Mouse (Mus musculus): ENCODE results near the gene Lmln. TPM values are rescaled to one million over a fixed set of nuclear protein-coding genes. Genes with fewer than 3 reads are reported as not detected.

The Lmln gene
- polyA plus RNA-seq, 1 experiment: 12.2 TPM

DNA sequence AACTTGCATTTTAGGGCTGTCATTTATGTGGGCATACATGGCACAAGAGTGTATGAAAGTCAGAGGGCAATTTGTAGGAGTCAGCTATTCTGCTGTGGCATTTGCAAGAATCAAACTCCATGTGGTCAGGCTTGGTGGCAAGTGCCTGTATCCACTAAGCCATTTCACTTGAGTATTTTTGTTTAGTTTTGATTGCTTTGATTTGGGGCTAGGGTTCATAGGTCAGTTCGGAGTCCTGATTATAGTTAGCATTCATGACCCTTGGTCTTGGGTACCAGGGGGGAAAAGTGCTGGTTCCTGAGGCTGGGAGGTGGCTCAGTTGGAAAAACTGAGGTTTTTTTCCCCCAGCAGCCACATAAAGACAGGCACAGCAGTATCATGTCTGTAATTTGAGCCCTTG, 2.9 kb upstream of the Lmln start:
- WGBS: 88% methylated on average over 1 of the region's 1 CpGs
- no peak for DNase-seq
- H3K27me3 ChIP-seq (ENCODE audit: control insufficient read depth, insufficient read depth, low read length): no peaks in the 10 kb centered on the region
- H3K4me1 ChIP-seq (ENCODE audit: control insufficient read depth, insufficient read depth, low read length): peaks cover 5% of the 10 kb centered on the region; the same call in 1 of the 2 replicates
- TF ChIP-seq CTCF (IDR thresholded peaks at IDR 0.05; ENCODE audit: borderline replicate concordance, insufficient read depth, low read depth, low read length): no peak
- no peak for TF ChIP-seq POLR2A (IDR thresholded peaks at IDR 0.05; ENCODE audit: borderline replicate concordance, insufficient read depth, low read length)
- H3K27ac ChIP-seq (ENCODE audit: insufficient read depth, low read length): no peak overlapping the region
- H3K4me3 ChIP-seq (replicated peaks; ENCODE audit: insufficient read depth, low read depth, low read length): no peak overlapping the region

DNA sequence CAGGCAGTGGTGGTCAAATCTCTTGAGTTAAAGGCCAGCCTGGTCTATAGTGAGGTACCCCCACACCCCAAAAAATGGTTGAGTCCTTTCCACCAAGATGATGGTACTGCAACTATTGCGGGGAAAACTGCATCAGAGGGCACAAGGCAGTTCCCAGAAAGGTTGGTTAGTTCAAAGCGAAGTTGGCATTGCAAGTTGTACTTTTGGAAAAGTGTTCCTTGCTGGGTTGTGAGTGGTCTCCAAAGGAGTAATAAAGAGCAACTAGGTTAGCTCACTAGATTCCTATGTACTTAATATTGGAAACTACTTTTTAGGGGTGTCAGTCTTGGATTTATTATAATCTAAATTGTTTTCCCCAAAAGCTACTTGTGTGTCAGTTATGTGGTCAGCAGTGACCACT, 1.4 kb upstream of the Lmln start:
- no peak for DNase-seq
- WGBS: 78% methylated on average over 2 of the region's 2 CpGs
- peaks cover 5% of the 10 kb centered on the region; the same call in 1 of the 2 replicates for H3K4me1 ChIP-seq (ENCODE audit: control insufficient read depth, insufficient read depth, low read length)
- no peak overlapping the region for H3K27ac ChIP-seq (ENCODE audit: insufficient read depth, low read length)
- no peaks in the 10 kb centered on the region for H3K27me3 ChIP-seq (ENCODE audit: control insufficient read depth, insufficient read depth, low read length)
- H3K4me3 ChIP-seq (replicated peaks; ENCODE audit: insufficient read depth, low read depth, low read length): no peak overlapping the region
- no peak for TF ChIP-seq CTCF (IDR thresholded peaks at IDR 0.05; ENCODE audit: borderline replicate concordance, insufficient read depth, low read depth, low read length)
- TF ChIP-seq POLR2A (IDR thresholded peaks at IDR 0.05; ENCODE audit: borderline replicate concordance, insufficient read depth, low read length): no peak

- no peak for DNase-seq
- H3K4me1 ChIP-seq (ENCODE audit: control insufficient read depth, insufficient read depth, low read length): peaks cover 5% of the 10 kb centered on the region; the same call in 1 of the 2 replicates
- TF ChIP-seq CTCF (IDR thresholded peaks at IDR 0.05; ENCODE audit: borderline replicate concordance, insufficient read depth, low read depth, low read length): no peak
- TF ChIP-seq POLR2A (IDR thresholded peaks at IDR 0.05; ENCODE audit: borderline replicate concordance, insufficient read depth, low read length): no peak
- 52% methylated on average over 11 of the region's 11 CpGs for WGBS
- no peak overlapping the region for H3K4me3 ChIP-seq (replicated peaks; ENCODE audit: insufficient read depth, low read depth, low read length)
- no peaks in the 10 kb centered on the region for H3K27me3 ChIP-seq (ENCODE audit: control insufficient read depth, insufficient read depth, low read length)
- H3K27ac ChIP-seq (ENCODE audit: insufficient read depth, low read length): no peak overlapping the region
These were observed 921 bp upstream of the Lmln start for GRCm38 (mm10) chr16:33061400-33061799.

DNA sequence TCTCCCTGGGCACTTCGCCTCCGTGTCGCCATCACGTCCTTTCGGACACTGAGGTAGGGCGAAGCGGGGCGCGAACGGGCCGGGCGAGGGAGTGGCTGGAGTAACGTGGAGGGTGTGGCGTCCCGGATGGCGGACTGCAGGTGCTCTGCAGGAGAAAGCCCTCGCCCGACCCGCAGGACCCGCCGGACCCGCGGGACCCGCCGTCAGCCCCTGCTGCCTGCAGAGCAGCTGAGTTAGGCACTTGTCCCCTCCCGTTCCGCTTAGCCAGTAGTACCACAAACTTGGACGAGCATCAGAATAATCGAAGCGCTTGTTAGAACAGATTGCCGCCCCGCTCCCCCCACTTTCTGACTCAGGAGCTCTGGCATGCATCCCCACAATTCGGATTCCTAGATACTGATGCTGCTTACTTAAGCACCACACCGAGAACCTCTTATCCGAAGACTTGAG, 386 bp downstream of the Lmln start:
- TF ChIP-seq CTCF (IDR thresholded peaks at IDR 0.05; ENCODE audit: borderline replicate concordance, insufficient read depth, low read depth, low read length) (no peak), POLR2A (IDR thresholded peaks at IDR 0.05; ENCODE audit: borderline replicate concordance, insufficient read depth, low read length) (no peak)
- Histone ChIP-seq H3K4me1 (ENCODE audit: control insufficient read depth, insufficient read depth, low read length) (peaks cover 3% of the 10 kb centered on the region; the same call in 1 of the 2 replicates), H3K27ac (ENCODE audit: insufficient read depth, low read length) (no peak overlapping the region), H3K27me3 (ENCODE audit: control insufficient read depth, insufficient read depth, low read length) (no peaks in the 10 kb centered on the region), H3K4me3 (replicated peaks; ENCODE audit: insufficient read depth, low read depth, low read length) (peak overlapping the region; percentile 75)
- WGBS: under 1% methylated on average over 35 of the region's 35 CpGs
- DNase-seq: no peak

GRCm38 (mm10) chr16:33063267-33063666, 946 bp downstream of the Lmln start:
- H3K27ac ChIP-seq (ENCODE audit: insufficient read depth, low read length): no peak overlapping the region

GRCm38 (mm10) chr16:33064636-33065035, 2.3 kb downstream of the Lmln start:
- H3K27ac ChIP-seq (ENCODE audit: insufficient read depth, low read length): no peak overlapping the region

More at GRCm38 (mm10) chr16:33063267-33063666, 946 bp downstream of the Lmln start:
- Histone ChIP-seq H3K27me3 (ENCODE audit: control insufficient read depth, insufficient read depth, low read length) (no peaks in the 10 kb centered on the region), H3K4me3 (replicated peaks; ENCODE audit: insufficient read depth, low read depth, low read length) (peak overlapping the region; percentile 75), H3K4me1 (ENCODE audit: control insufficient read depth, insufficient read depth, low read length) (no peaks in the 10 kb centered on the region; the same call in 1 of the 2 replicates)
- peak in 1 of 2 experiments; percentile 15 for DNase-seq
- WGBS: 3% methylated on average over 7 of the region's 7 CpGs
- TF ChIP-seq POLR2A (IDR thresholded peaks at IDR 0.05; ENCODE audit: borderline replicate concordance, insufficient read depth, low read length) (no peak), CTCF (IDR thresholded peaks at IDR 0.05; ENCODE audit: borderline replicate concordance, insufficient read depth, low read depth, low read length) (no peak)

GRCm38 (mm10) chr16:33070928-33071327, 8.6 kb downstream of the Lmln start:
- no peak overlapping the region for H3K27ac ChIP-seq (ENCODE audit: insufficient read depth, low read length)
- H3K4me3 ChIP-seq (replicated peaks; ENCODE audit: insufficient read depth, low read depth, low read length): no peak overlapping the region
- no peaks in the 10 kb centered on the region for H3K4me1 ChIP-seq (ENCODE audit: control insufficient read depth, insufficient read depth, low read length)
- H3K27me3 ChIP-seq (ENCODE audit: control insufficient read depth, insufficient read depth, low read length): no peaks in the 10 kb centered on the region
- DNase-seq: no peak
- TF ChIP-seq CTCF (IDR thresholded peaks at IDR 0.05; ENCODE audit: borderline replicate concordance, insufficient read depth, low read depth, low read length) (no peak), POLR2A (IDR thresholded peaks at IDR 0.05; ENCODE audit: borderline replicate concordance, insufficient read depth, low read length) (no peak)

More at GRCm38 (mm10) chr16:33064636-33065035, 2.3 kb downstream of the Lmln start:
- DNase-seq: no peak
- H3K4me1 ChIP-seq (ENCODE audit: control insufficient read depth, insufficient read depth, low read length): no peaks in the 10 kb centered on the region
- no peak overlapping the region for H3K4me3 ChIP-seq (replicated peaks; ENCODE audit: insufficient read depth, low read depth, low read length)
- 62% methylated on average over 9 of the region's 9 CpGs for WGBS
- no peak for TF ChIP-seq CTCF (IDR thresholded peaks at IDR 0.05; ENCODE audit: borderline replicate concordance, insufficient read depth, low read depth, low read length)
- no peak for TF ChIP-seq POLR2A (IDR thresholded peaks at IDR 0.05; ENCODE audit: borderline replicate concordance, insufficient read depth, low read length)
- no peaks in the 10 kb centered on the region for H3K27me3 ChIP-seq (ENCODE audit: control insufficient read depth, insufficient read depth, low read length)

DNA sequence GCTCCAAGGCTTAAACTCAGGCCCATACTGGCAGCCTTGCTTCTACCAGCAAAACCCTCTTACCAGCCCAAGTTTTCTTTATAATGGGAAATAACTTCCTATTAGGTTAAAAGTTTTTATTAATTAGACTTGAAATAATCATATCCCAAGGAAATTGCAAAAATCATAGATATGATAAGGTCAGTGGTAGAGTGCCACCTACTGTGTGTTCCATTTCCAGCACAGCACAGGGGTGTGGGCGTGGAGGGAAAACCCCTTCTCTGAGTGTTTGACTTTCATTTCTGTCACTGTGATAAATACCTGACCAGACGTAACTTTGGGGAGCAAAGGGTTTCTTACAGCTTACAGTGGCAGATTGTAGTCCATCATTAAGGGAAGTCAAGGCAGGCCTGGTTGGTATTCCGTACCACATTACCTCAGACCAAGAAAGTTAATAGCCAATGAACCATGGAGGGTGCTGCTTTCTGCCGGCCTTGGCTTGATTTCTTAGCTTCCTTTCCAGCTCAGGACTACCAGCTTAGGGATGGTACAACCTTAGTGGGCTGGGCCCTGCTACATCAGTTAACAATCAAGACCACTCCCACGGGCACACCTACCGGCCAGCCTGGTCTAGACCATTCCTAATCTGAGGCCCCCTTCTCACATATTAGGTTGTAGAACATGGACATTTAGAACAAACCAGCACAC, 10.7 kb downstream of the Lmln start:
- Histone ChIP-seq H3K4me3 (replicated peaks; ENCODE audit: insufficient read depth, low read depth, low read length) (no peak overlapping the region), H3K27me3 (ENCODE audit: control insufficient read depth, insufficient read depth, low read length) (no peaks in the 10 kb centered on the region), H3K27ac (ENCODE audit: insufficient read depth, low read length) (no peak overlapping the region), H3K4me1 (ENCODE audit: control insufficient read depth, insufficient read depth, low read length) (no peaks in the 10 kb centered on the region)
- TF ChIP-seq CTCF (IDR thresholded peaks at IDR 0.05; ENCODE audit: borderline replicate concordance, insufficient read depth, low read depth, low read length) (no peak), POLR2A (IDR thresholded peaks at IDR 0.05; ENCODE audit: borderline replicate concordance, insufficient read depth, low read length) (no peak)
- 89% methylated on average over 6 of the region's 6 CpGs for WGBS
- DNase-seq: no peak

All from cerebellum, adult 2 months (tissue).